8 mouse cellular contexts compared by ENCODE assay signal in the genomic region with DNA sequence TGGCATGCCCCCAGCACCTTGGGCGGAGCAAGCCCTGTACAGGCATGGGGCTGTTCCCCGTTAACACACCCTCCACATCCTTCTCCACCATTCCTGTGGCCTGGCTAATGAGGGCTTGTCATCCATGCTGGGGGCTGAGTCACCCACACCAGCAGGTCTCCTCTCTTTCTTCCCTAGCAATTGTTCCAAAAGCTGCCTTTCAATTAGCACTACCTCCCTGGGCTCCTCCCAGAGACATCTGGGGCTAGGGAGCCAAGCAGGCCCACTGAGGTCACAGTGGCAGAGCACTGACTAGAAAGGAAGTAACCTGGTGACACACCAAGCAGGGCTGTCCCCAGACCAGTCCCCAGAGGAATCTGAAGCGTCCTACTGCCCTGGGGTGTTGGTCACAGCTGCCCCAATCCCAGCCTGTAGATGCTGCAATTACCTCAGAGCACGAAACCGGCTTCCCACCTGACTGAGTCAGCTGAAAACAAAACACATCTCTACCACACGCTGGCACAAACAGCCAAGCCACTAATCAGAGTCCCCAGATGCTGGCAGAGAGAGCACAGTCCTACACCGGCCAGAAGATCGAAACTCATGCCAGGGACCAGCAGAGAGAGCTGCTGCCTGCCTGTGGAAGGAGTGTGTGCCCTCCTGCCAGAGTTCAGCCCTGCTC. TPM values are rescaled to one million over a fixed set of nuclear protein-coding genes. Genes with fewer than 3 reads are reported as not detected.
DNase-seq lines count a peak whose midpoint lies in the region; ATAC-seq lines count a peak whose summit lies in the region.

A gene (plus strand): TSS at position 519 of the 661 bp plus-strand sequence.

- H3K27ac ChIP-seq in kidney, embryonic 16.5 days (ENCODE audit: low read length), result peak within 1 kb of the TSS; percentile 52; the same call in 1 of the 2 replicates
- no peak within 1 kb of the TSS; the same call in 1 of the 2 replicates for H3K27ac ChIP-seq in hindbrain, embryonic 11.5 days (ENCODE audit: low read depth, low read length)
- H3K27ac ChIP-seq in neural tube, embryonic 12.5 days, result 0 out of 2 replicates have a peak within 1 kb of the TSS, but pooled peaks have one; percentile 18

- H3K4me1 ChIP-seq in kidney, embryonic 16.5 days (ENCODE audit: insufficient read depth, low read length), result peaks cover 31% of the 10 kb centered on the region
- H3K4me1 ChIP-seq in hindbrain, embryonic 11.5 days (replicated peaks; ENCODE audit: control insufficient read depth, insufficient read depth, low read length), result peaks cover 5% of the 10 kb centered on the region; the same call in 1 of the 2 replicates
- H3K4me1 ChIP-seq in neural tube, embryonic 12.5 days, result peaks cover 32% of the 10 kb centered on the region

- 51% methylated on average over 8 of the region's 8 CpGs for WGBS in kidney, embryonic 16.5 days
- 44% methylated on average over 8 of the region's 8 CpGs for WGBS in hindbrain, embryonic 11.5 days
- 38% methylated on average over 8 of the region's 8 CpGs for WGBS in neural tube, embryonic 12.5 days

- 0 out of 2 replicates have a peak, but pooled peaks have one; percentile 17 for ATAC-seq in kidney, embryonic 16.5 days (ENCODE audit: low FRiP score, low TSS enrichment)
- ATAC-seq in hindbrain, embryonic 11.5 days (ENCODE audit: low FRiP score), result no peak
- ATAC-seq in neural tube, embryonic 12.5 days (ENCODE audit: low FRiP score, low read depth), result 0 out of 2 replicates have a peak, but pooled peaks have one; percentile 11

- H3K27me3 ChIP-seq in kidney, embryonic 16.5 days (ENCODE audit: insufficient read depth, low read length), result no peaks in the 10 kb centered on the region
- H3K27me3 ChIP-seq in hindbrain, embryonic 11.5 days (ENCODE audit: control insufficient read depth, insufficient read depth, low read length), result no peaks in the 10 kb centered on the region; the same call in 1 of the 2 replicates
- no peaks in the 10 kb centered on the region for H3K27me3 ChIP-seq in neural tube, embryonic 12.5 days (replicated peaks)

- no peak within 1 kb of the TSS for H3K4me2 ChIP-seq in kidney, embryonic 16.5 days (replicated peaks; ENCODE audit: low read depth, low read length)
- H3K4me2 ChIP-seq in hindbrain, embryonic 11.5 days (replicated peaks; ENCODE audit: low read depth, low read length), result no peak within 1 kb of the TSS
- H3K4me2 ChIP-seq in neural tube, embryonic 12.5 days (replicated peaks), result peak within 1 kb of the TSS; percentile 34

- H3K4me3 ChIP-seq in kidney, embryonic 16.5 days (ENCODE audit: low read length), result no peak within 1 kb of the TSS
- no peak within 1 kb of the TSS for H3K4me3 ChIP-seq in hindbrain, embryonic 11.5 days (ENCODE audit: low read depth, low read length)
- H3K4me3 ChIP-seq in neural tube, embryonic 12.5 days, result no peak within 1 kb of the TSS

- no peaks in the 10 kb centered on the region for H3K9me3 ChIP-seq in kidney, embryonic 16.5 days (ENCODE audit: low read length)
- no peaks in the 10 kb centered on the region for H3K9me3 ChIP-seq in hindbrain, embryonic 11.5 days (ENCODE audit: control insufficient read depth, low read length)
- no peaks in the 10 kb centered on the region for H3K9me3 ChIP-seq in neural tube, embryonic 12.5 days

- peak within 1 kb of the TSS; percentile 36; the same call in 1 of the 2 replicates for H3K9ac ChIP-seq in kidney, embryonic 16.5 days (replicated peaks; ENCODE audit: low read length)
- peak within 1 kb of the TSS; percentile 11; the same call in 1 of the 2 replicates for H3K9ac ChIP-seq in hindbrain, embryonic 11.5 days (ENCODE audit: low read depth, low read length)
- H3K9ac ChIP-seq in neural tube, embryonic 12.5 days, result peak within 1 kb of the TSS; percentile 38; the same call in 1 of the 2 replicates

- 0 out of 2 replicates have a peak, but pooled peaks cover 6% of the 10 kb centered on the region for H3K36me3 ChIP-seq in kidney, embryonic 16.5 days (ENCODE audit: insufficient read depth, low read length)
- H3K36me3 ChIP-seq in hindbrain, embryonic 11.5 days (ENCODE audit: control insufficient read depth, insufficient read depth, low read length), result no peaks in the 10 kb centered on the region
- peaks cover 16% of the 10 kb centered on the region for H3K36me3 ChIP-seq in neural tube, embryonic 12.5 days

- intact Hi-C loops in gastrocnemius, postnatal 36 days (cut with DNase I), result no loop called here

- no peak for DNase-seq in kidney, adult 9 months
- DNase-seq in adipocyte (ENCODE audit: low spot score), result peak; percentile 51
- no peak for DNase-seq in hindbrain, embryonic 11.5 days (ENCODE audit: low spot score)
- no peak for DNase-seq in thymus, adult 18-20 months
- DNase-seq in testis, postnatal 10 days (ENCODE audit: low spot score), result no peak
- no peak for DNase-seq in gastrocnemius, postnatal 36 days

RNA-seq across cellular contexts. Expression of the gene that starts here (rescaled TPM):
- polyA plus RNA-seq in kidney, embryonic 16.5 days (2015; fragmentation: Nextera tagmentation; extraction: Ambion mirVana), result 0.56 and 0.85 TPM in 2 replicates
- polyA plus RNA-seq in hindbrain, embryonic 11.5 days (2014; fragmentation: Nextera tagmentation; extraction: Ambion mirVana), result 0.32 and 0.33 TPM in 2 replicates
- polyA plus RNA-seq in neural tube, embryonic 12.5 days (2016; fragmentation: Nextera tagmentation; extraction: Ambion mirVana), result 0.86 and 0.91 TPM in 2 replicates
- not detected for total RNA-seq in gastrocnemius, postnatal 36 days (2021)

Comparison
In these comparisons a context has a peak if more than half of its experiments do, and no peak if none do; other contexts are left out.
1. Peak in ATAC-seq, H3K27ac ChIP-seq and H3K9ac ChIP-seq in kidney, embryonic 16.5 days; RNA of the gene not detected or under 1 TPM.
2. Peak in ATAC-seq, H3K27ac ChIP-seq, H3K9ac ChIP-seq and H3K4me2 ChIP-seq in neural tube, embryonic 12.5 days; RNA of the gene not detected or under 1 TPM.